Mouse (Mus musculus): ENCODE measurements around the gene Pvr. TPM values are rescaled to one million over a fixed set of nuclear protein-coding genes. Genes with fewer than 3 reads are reported as not detected.
A peak's percentile ranks its signal among the peaks of the same experiment; 100 is the strongest.

Pvr gene
- polyA plus RNA-seq, 1 experiment from 2014 or later = 3.2 TPM

DNA sequence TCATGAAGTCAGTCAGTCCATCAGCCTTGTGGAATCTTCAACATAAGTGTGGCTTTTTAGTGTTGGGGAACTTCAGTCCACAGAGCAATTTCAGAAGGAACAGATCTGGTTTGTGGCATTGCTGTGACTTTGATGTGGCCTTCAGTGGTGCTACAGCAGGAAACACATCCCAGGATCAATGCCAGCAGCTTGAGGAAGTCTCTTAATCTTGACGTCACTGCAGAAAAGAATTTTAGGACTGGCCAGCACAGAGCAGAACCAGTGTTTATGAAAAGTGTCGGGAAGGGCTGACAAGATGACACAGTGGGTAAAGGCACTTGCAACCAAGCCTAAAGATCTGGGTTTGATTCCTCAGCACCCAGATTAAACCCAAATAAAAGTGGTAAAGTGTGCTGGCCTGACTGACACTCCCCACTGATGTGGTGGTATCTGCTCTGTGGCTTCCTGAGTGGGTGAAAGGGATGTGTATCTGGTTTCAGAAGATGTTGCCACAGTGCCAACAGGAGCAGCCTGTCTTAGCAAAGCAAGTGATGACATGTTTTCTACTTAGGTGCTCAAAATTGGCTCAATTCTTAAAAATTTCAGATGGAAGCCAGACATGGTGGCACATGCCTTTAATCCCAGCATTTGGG is 6.0 kb upstream of the Pvr start:
- ATAC-seq (no peak), DNase-seq (ENCODE audit: low spot score) (no peak)
- Histone ChIP-seq H3K27ac (ENCODE audit: low read depth, low read length) (no peak overlapping the region), H3K4me2 (ENCODE audit: low read length) (no peak overlapping the region), H3K9ac (ENCODE audit: low read length) (no peak overlapping the region), H3K4me3 (ENCODE audit: low read depth, low read length) (no peak overlapping the region), H3K27me3 (replicated peaks; ENCODE audit: control insufficient read depth, insufficient read depth, low read length) (no peaks in the 10 kb centered on the region), H3K36me3 (ENCODE audit: control insufficient read depth, insufficient read depth, low read length) (no peaks in the 10 kb centered on the region), H3K4me1 (ENCODE audit: control insufficient read depth, insufficient read depth, low read length) (no peaks in the 10 kb centered on the region), H3K9me3 (replicated peaks; ENCODE audit: control insufficient read depth, low read length) (no peaks in the 10 kb centered on the region)
- 80% methylated on average over 2 of the region's 2 CpGs for WGBS

DNA sequence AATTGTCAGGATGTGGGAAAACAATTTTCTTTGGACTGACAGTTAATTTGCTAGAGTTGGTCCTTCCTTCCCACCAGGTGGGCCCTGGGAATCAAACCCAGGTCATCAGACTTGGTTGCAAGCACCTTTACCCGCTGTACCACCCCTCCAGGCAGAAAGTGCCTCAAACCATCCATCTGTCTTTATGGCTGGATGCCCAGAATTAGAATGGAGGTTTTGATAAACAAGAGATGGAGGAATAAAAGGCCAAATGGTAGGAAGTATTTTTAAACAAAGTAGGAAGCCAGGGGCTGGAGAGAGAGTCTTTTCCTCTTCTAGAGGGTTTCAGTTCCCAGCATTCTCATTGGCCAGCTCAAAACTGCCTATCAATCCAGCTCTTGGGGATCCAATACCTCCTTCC is 4.4 kb upstream of the Pvr start:
- WGBS = 72% methylated on average over 1 of the region's 1 CpGs
- Histone ChIP-seq H3K4me3 (ENCODE audit: low read depth, low read length) (no peak overlapping the region), H3K36me3 (ENCODE audit: control insufficient read depth, insufficient read depth, low read length) (no peaks in the 10 kb centered on the region), H3K4me2 (ENCODE audit: low read length) (no peak overlapping the region), H3K4me1 (ENCODE audit: control insufficient read depth, insufficient read depth, low read length) (no peaks in the 10 kb centered on the region), H3K9ac (ENCODE audit: low read length) (no peak overlapping the region), H3K9me3 (replicated peaks; ENCODE audit: control insufficient read depth, low read length) (no peaks in the 10 kb centered on the region), H3K27me3 (replicated peaks; ENCODE audit: control insufficient read depth, insufficient read depth, low read length) (no peaks in the 10 kb centered on the region), H3K27ac (ENCODE audit: low read depth, low read length) (no peak overlapping the region)
- DNase-seq (ENCODE audit: low spot score) (peak; percentile 21), ATAC-seq (no peak)

DNA sequence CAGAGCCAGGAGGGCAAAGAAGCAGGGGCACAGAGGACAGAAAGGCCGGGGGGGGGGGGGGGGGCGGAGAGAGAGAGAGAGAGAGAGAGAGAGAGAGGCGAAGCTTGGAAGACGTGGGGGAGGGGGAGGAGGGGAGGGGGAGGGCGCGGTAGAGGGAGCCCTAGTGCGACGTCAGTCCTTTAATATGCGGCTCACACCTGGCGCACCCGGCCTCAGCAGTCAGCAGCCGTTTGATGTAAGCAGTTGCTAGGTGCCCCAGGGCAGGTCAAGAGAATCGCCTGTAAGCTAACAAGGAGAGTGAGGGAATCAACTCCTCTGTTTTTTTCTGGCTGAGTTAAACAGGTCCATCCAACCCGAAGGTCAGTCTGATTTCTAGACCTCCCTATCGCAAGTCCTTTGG is 2.8 kb upstream of the Pvr start:
- WGBS = 14% methylated on average over 9 of the region's 15 CpGs
- DNase-seq (ENCODE audit: low spot score) = no peak
- H3K4me1 ChIP-seq (ENCODE audit: control insufficient read depth, insufficient read depth, low read length) = no peaks in the 10 kb centered on the region
- no peak overlapping the region for H3K27ac ChIP-seq (ENCODE audit: low read depth, low read length)
- H3K27me3 ChIP-seq (replicated peaks; ENCODE audit: control insufficient read depth, insufficient read depth, low read length) = no peaks in the 10 kb centered on the region
- H3K4me3 ChIP-seq (ENCODE audit: low read depth, low read length) = no peak overlapping the region
- no peak overlapping the region for H3K4me2 ChIP-seq (ENCODE audit: low read length)
- ATAC-seq = no peak
- H3K36me3 ChIP-seq (ENCODE audit: control insufficient read depth, insufficient read depth, low read length) = no peaks in the 10 kb centered on the region
- H3K9ac ChIP-seq (ENCODE audit: low read length) = no peak overlapping the region
- H3K9me3 ChIP-seq (replicated peaks; ENCODE audit: control insufficient read depth, low read length) = no peaks in the 10 kb centered on the region

DNA sequence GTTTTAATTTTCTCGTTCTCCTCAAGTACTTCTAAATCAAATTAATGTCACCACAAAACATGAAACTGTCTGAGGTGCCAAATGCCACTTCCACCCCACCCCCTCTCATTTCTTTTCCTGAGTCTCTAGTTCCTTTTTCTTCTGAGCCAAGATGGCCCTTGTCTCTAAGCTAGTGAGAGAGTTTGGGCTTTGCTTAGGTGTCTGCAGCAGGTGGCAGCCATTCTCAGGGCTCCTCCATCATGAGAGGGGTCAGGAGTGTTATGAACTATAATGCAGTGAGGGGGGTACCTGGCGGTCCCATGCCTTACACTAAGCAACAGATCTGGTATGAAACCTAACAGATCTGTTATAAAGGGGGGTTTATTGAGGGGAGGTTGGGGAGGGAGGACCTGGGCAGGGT is 2.4 kb upstream of the Pvr start:
- H3K9me3 ChIP-seq (replicated peaks; ENCODE audit: control insufficient read depth, low read length) = no peaks in the 10 kb centered on the region
- H3K27me3 ChIP-seq (replicated peaks; ENCODE audit: control insufficient read depth, insufficient read depth, low read length) = no peaks in the 10 kb centered on the region
- H3K9ac ChIP-seq (ENCODE audit: low read length) = no peak overlapping the region
- no peaks in the 10 kb centered on the region for H3K36me3 ChIP-seq (ENCODE audit: control insufficient read depth, insufficient read depth, low read length)
- no peaks in the 10 kb centered on the region for H3K4me1 ChIP-seq (ENCODE audit: control insufficient read depth, insufficient read depth, low read length)
- H3K4me2 ChIP-seq (ENCODE audit: low read length) = no peak overlapping the region
- no peak overlapping the region for H3K4me3 ChIP-seq (ENCODE audit: low read depth, low read length)
- H3K27ac ChIP-seq (ENCODE audit: low read depth, low read length) = no peak overlapping the region
- WGBS = 56% methylated on average over 2 of the region's 2 CpGs
- DNase-seq (ENCODE audit: low spot score) = no peak
- no peak for ATAC-seq

DNA sequence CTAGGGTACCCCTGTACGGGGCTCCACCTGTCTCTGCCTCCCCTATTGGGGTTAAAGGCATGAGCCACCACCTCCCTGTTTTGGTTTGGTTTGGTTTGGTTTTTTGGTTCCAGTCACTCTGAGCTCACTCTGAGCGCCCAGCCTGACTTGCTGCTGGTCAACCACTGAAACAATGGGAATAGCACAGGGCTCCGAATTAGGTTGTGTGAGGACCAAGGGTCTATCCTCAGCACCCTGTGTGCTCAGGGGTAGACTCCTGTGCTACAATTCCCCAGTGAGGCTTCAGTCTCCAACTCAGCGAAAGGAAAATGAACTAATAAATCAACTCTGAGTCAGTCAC is 824 bp downstream of the Pvr start:
- no peak overlapping the region for H3K27ac ChIP-seq (ENCODE audit: low read depth, low read length)

DNA sequence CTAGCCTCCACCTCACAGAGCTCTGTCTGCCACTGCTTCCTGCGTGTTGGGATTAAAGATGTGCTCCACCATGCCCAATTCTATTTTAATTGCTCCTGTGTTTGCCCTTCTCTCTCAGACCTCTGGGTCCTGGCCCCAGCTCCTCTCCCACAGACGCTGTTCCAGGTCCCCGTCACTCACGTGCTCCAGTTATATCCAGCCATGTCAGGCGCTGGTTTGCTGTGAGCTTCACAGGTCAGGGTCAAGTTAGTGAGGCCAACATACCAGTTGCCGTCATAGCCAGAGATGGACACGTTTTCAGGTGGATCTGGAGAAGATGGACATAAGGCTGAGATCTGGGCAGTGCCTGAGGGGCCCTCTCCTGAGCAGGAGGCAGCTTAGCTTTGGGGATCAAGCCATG is 6.4 kb downstream of the Pvr start:
- Histone ChIP-seq H3K4me1 (ENCODE audit: control insufficient read depth, insufficient read depth, low read length) (no peaks in the 10 kb centered on the region), H3K36me3 (ENCODE audit: control insufficient read depth, insufficient read depth, low read length) (no peaks in the 10 kb centered on the region), H3K4me2 (ENCODE audit: low read length) (no peak overlapping the region), H3K9me3 (replicated peaks; ENCODE audit: control insufficient read depth, low read length) (no peaks in the 10 kb centered on the region), H3K27me3 (replicated peaks; ENCODE audit: control insufficient read depth, insufficient read depth, low read length) (no peaks in the 10 kb centered on the region), H3K9ac (ENCODE audit: low read length) (no peak overlapping the region), H3K27ac (ENCODE audit: low read depth, low read length) (no peak overlapping the region), H3K4me3 (ENCODE audit: low read depth, low read length) (no peak overlapping the region)
- ATAC-seq = no peak
- 90% methylated on average over 7 of the region's 7 CpGs for WGBS
- no peak for DNase-seq (ENCODE audit: low spot score)

More for the DNA sequence above, 824 bp downstream of the Pvr start:
- DNase-seq (ENCODE audit: low spot score) (no peak), ATAC-seq (peak; percentile 33)
- 28% methylated on average over 4 of the region's 4 CpGs for whole genome bisulfite sequencing
- Histone ChIP-seq H3K36me3 (ENCODE audit: control insufficient read depth, insufficient read depth, low read length) (no peaks in the 10 kb centered on the region), H3K4me3 (ENCODE audit: low read depth, low read length) (peak overlapping the region; percentile 56), H3K4me1 (ENCODE audit: control insufficient read depth, insufficient read depth, low read length) (no peaks in the 10 kb centered on the region), H3K27me3 (replicated peaks; ENCODE audit: control insufficient read depth, insufficient read depth, low read length) (no peaks in the 10 kb centered on the region), H3K9ac (ENCODE audit: low read length) (peak overlapping the region; percentile 50), H3K9me3 (replicated peaks; ENCODE audit: control insufficient read depth, low read length) (no peaks in the 10 kb centered on the region), H3K4me2 (ENCODE audit: low read length) (peak overlapping the region; percentile 56)

DNA sequence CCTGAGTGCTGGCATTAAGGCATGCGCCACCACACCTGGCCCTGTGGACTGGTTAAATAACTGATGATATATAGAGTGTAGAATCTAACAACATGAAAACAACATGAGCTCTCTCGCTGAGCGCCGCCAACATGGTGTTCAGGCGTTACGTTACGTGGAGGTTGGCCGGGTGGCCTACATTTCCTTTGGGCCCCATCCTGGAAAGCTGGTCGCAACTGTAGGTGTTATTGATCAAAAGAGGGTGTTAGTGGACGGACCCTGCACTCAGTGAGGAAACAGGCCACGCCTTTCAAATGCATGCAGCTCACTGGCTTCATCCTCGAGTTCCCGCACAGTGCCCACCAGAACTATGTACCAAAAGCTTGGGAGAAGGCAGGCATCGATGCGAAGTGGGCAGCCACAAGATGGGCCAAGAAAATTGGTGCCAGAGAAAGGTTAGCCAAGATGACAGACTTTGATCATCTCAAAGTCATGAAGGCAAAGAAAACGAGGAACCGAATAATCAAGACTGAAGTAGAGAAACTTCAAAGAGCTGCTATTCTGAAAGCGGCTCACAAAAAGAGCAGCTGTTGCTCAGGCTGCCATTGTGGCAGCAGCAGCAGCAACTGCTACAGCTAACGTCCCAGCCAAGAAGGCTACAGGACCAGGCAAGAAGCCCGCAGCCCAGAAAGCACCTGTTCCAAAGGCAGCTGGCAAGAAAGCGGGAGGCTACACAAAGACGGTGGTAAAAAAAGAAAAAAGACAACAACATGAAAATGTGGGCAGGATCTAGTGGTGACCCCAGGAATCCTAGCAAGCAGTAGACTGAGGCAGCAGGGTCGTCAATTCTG is 9.1 kb downstream of the Pvr start:
- Histone ChIP-seq H3K27ac (ENCODE audit: low read depth, low read length) (no peak overlapping the region), H3K9me3 (replicated peaks; ENCODE audit: control insufficient read depth, low read length) (no peaks in the 10 kb centered on the region), H3K4me1 (ENCODE audit: control insufficient read depth, insufficient read depth, low read length) (no peaks in the 10 kb centered on the region), H3K4me2 (ENCODE audit: low read length) (no peak overlapping the region), H3K4me3 (ENCODE audit: low read depth, low read length) (no peak overlapping the region), H3K9ac (ENCODE audit: low read length) (no peak overlapping the region), H3K36me3 (ENCODE audit: control insufficient read depth, insufficient read depth, low read length) (no peaks in the 10 kb centered on the region), H3K27me3 (replicated peaks; ENCODE audit: control insufficient read depth, insufficient read depth, low read length) (no peaks in the 10 kb centered on the region)
- 83% methylated on average over 23 of the region's 23 CpGs for WGBS
- DNase-seq (ENCODE audit: low spot score) = no peak
- no peak for ATAC-seq

DNA sequence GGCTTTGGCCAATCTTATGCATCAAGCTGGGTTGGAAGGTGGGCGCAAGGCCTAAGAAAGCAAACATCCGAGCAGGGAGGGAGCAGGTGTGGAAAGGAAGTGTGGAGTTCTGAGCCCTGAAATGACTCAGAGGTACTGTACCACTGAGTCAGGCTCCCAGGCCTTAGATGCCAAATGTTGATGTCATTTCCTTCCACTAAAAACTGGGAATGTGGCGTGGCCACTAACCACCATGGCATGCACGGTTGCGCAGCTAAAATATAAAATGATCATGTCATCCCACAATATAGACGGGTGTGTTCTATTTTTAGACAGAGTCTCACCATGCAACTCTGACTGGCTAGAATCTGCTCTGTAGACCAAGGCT is 9.7 kb downstream of the Pvr start:
- Histone ChIP-seq H3K4me3 (ENCODE audit: low read depth, low read length) (no peak overlapping the region), H3K4me2 (ENCODE audit: low read length) (no peak overlapping the region), H3K27me3 (replicated peaks; ENCODE audit: control insufficient read depth, insufficient read depth, low read length) (no peaks in the 10 kb centered on the region), H3K27ac (ENCODE audit: low read depth, low read length) (no peak overlapping the region), H3K36me3 (ENCODE audit: control insufficient read depth, insufficient read depth, low read length) (no peaks in the 10 kb centered on the region), H3K9ac (ENCODE audit: low read length) (no peak overlapping the region), H3K9me3 (replicated peaks; ENCODE audit: control insufficient read depth, low read length) (no peaks in the 10 kb centered on the region), H3K4me1 (ENCODE audit: control insufficient read depth, insufficient read depth, low read length) (no peaks in the 10 kb centered on the region)
- DNase-seq (ENCODE audit: low spot score) = no peak
- 89% methylated on average over 6 of the region's 6 CpGs for WGBS
- ATAC-seq = no peak
